Mouse (Mus musculus) lung, adult 2 months (tissue): ENCODE measurements at regions not wholly inside any gene's neighbourhood (a gene's known extent, or its start where the extent isn't known, plus 50 kb on each side); places are given as distances from the start of the nearest gene placed in this dataset.

Experiments used
- CTCF ChIP-seq: fragments of 200-500 bp; IDR thresholded peaks from 2 replicates; pipeline ENCODE4 v1.5.1; 2011; ENCODE audit warnings: mild to moderate bottlenecking, low read length, control low read depth; ENCODE audit not compliant: insufficient read depth
- POLR2A ChIP-seq: fragments of 200-500 bp; IDR thresholded peaks from 2 replicates; pipeline ENCODE4 v1.6.1; 2011; ENCODE audit warnings: low read depth, mild to moderate bottlenecking, control low read depth, low read length, borderline replicate concordance; ENCODE audit errors: extremely low read depth

DNA sequence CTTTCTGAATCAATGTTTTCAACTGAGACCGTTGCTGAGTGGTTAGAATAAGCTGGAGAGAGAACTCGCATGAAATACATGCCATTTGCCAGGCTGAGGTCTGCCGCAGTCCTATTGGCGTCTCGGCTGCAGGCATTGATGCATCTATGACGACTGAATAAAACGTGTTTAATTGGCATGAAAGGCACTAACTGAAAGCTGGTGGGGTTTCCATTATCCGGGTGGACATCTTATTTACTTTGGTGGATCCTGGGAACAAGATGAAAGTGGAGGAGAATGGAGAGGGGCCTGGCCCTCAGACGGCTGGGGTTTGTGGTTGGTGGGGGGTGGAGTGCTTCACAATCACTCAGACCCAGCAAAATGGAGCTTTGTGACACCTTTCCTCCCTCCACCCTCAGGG is 81.2 kb downstream of the Gm12689 start:
- TF ChIP-seq POLR2A (no peak), CTCF (no peak)
